ENCODE assay signal across 8 mouse cellular contexts in the genomic region with DNA sequence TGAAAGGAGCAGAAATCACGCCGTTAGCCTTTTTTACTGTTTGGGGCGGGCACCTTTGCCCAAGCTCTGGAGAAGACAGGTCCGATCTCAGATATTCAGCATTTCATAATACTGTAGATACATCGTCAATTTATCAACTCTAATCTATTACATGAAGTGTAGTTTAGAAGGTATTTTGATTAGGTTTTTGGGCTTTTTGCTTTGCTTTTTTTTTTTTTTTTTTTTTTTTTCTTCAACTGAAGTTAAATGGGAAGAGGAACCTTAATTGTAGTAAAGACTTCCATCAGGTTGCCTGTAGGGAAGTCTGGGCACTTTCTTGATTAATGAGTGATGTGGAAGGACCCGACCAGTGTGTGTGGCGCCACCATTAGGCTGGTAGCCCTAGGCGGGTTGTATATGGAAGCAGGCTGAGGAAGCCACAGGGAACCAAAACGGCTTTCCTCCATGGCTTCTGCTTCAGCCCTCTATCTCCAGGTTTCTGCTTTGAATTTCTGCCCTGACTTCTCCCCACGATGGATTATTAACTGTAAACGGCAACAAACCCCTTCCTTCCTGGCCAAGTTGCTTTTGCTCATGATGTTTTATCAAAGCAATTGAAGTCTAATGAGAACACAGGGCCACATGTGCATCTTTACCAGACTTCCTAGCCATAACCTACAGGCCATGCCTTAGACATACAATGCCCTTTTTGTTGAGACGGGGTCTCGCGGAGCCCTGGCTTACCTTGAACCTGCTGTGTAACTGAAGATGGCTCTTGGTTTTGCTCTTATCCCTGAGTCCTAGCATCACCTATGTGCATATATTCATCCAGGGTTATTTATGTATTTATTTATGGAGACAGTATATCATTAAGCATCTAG. TPM values are rescaled to one million over a fixed set of nuclear protein-coding genes. Genes with fewer than 3 reads are reported as not detected.
DNase-seq lines count a peak whose midpoint lies in the region; TF ChIP-seq lines count a peak whose summit lies in the region.

No protein-coding gene starts in this region.

- no peak for TF ChIP-seq POLR2A in heart, adult 2 months (IDR thresholded peaks at IDR 0.05; ENCODE audit: insufficient read depth, low read depth, low read length)

- peaks cover 6% of the 10 kb centered on the region for H3K4me1 ChIP-seq in heart, adult 2 months (ENCODE audit: control insufficient read depth, insufficient read depth, low read length)

- peak overlapping the region; percentile 87 for H3K4me3 ChIP-seq in left cerebral cortex, adult 2 months
- H3K4me3 ChIP-seq in heart, adult 2 months, result peak overlapping the region; percentile 97

- H3K36me3 ChIP-seq in heart, adult 2 months (ENCODE audit: control insufficient read depth, insufficient read depth, low read length), result peaks cover 4% of the 10 kb centered on the region; the same call in 1 of the 2 replicates

- no peaks in the 10 kb centered on the region for H3K27me3 ChIP-seq in heart, adult 2 months (ENCODE audit: control insufficient read depth, insufficient read depth, low read length)

- 26% methylated on average over 14 of the region's 14 CpGs for WGBS in heart, adult 2 months

- TF ChIP-seq EP300 in heart, adult 2 months (IDR thresholded peaks at IDR 0.05; ENCODE audit: insufficient read depth, low read depth, low read length), result no peak

- H3K9ac ChIP-seq in heart, adult 2 months (ENCODE audit: low read depth, low read length), result peak overlapping the region; percentile 79

- intact Hi-C loops in left cerebral cortex, adult 2 months (cut with DNase I), result no loop called here
- intact Hi-C loops in heart, adult 2 months (cut with DNase I), result loop anchor here (5.0 kb wide), 1 partner anchor 84 kb away; a partner anchor contains a TSS

- peak; percentile 13; the same call in 1 of the 2 replicates for TF ChIP-seq CTCF in left cerebral cortex, adult 2 months (IDR thresholded peaks at IDR 0.05)
- peak; percentile 25 for TF ChIP-seq CTCF in heart, adult 2 months (IDR thresholded peaks at IDR 0.05)

- DNase-seq in left cerebral cortex, adult 2 months (ENCODE audit: extremely low spot score in 1 of 2, low spot score in 2 of 2), result no peak
- DNase-seq in left cerebral cortex, adult 11 months (ENCODE audit: low spot score), result no peak
- peak; percentile 41 for DNase-seq in cerebellum, adult 8-10 months
- DNase-seq in heart, adult 2 months, result peak in 1 of 2 experiments; percentile 7
- DNase-seq in kidney, adult 9 months, result peak; percentile 47
- peak; percentile 41 for DNase-seq in lung, postnatal 36 days
- peak; percentile 18 for DNase-seq in thymus, postnatal 25 days
- no peak for DNase-seq in adrenal gland, adult 18-20 months (ENCODE audit: low spot score in 2 of 2)

- peak overlapping the region; percentile 96 for H3K27ac ChIP-seq in left cerebral cortex, adult 2 months
- peak overlapping the region; percentile 95 for H3K27ac ChIP-seq in heart, adult 2 months

- no peaks in the 10 kb centered on the region; the same call in 1 of the 2 replicates for H3K79me2 ChIP-seq in heart, adult 2 months (replicated peaks; ENCODE audit: control insufficient read depth, insufficient read depth, low read length)

RNA-seq across cellular contexts. Expression of a gene that starts 1.0 kb away (rescaled TPM):
- 10 to 100 TPM; 16.8 to 25.6 TPM for total RNA-seq in left cerebral cortex, adult 2 months (2021)
- 10 to 100 TPM in 1 of 2 experiments, 1 to 10 TPM in 1; 8.5 to 12.9 TPM for total RNA-seq in heart, adult 2 months (2021)
- polyA plus RNA-seq in heart, adult 2 months (2012; rRNA removed), result 2.2 and 5.2 TPM in 2 replicates
- total RNA-seq in adrenal gland, adult 18-20 months (2021), result 10 to 100 TPM; 10.6 to 13.6 TPM

RNA-seq across cellular contexts. Expression of a gene that starts 58.0 kb away (rescaled TPM):
- 10 to 100 TPM; 11.9 to 14.4 TPM for total RNA-seq in left cerebral cortex, adult 2 months (2021)
- total RNA-seq in heart, adult 2 months (2021), result 10 to 100 TPM; 18.3 to 23.3 TPM
- polyA plus RNA-seq in heart, adult 2 months (2012; rRNA removed), result 12.9 and 29.9 TPM in 2 replicates
- total RNA-seq in adrenal gland, adult 18-20 months (2021), result 1 to 10 TPM; 2.6 to 8.2 TPM

Comparison
In these comparisons a context has a peak if more than half of its experiments do, and no peak if none do; other contexts are left out.
1. DNase-seq: peak in cerebellum, adult 8-10 months (single experiment), kidney, adult 9 months (single experiment), lung, postnatal 36 days (single experiment) and thymus, postnatal 25 days (single experiment); none in left cerebral cortex, adult 2 months (0 of 2), left cerebral cortex, adult 11 months (single experiment) and adrenal gland, adult 18-20 months (0 of 2).